Mouse (Mus musculus): ENCODE results near the gene Ube2s.

Gene Ube2s

DNA sequence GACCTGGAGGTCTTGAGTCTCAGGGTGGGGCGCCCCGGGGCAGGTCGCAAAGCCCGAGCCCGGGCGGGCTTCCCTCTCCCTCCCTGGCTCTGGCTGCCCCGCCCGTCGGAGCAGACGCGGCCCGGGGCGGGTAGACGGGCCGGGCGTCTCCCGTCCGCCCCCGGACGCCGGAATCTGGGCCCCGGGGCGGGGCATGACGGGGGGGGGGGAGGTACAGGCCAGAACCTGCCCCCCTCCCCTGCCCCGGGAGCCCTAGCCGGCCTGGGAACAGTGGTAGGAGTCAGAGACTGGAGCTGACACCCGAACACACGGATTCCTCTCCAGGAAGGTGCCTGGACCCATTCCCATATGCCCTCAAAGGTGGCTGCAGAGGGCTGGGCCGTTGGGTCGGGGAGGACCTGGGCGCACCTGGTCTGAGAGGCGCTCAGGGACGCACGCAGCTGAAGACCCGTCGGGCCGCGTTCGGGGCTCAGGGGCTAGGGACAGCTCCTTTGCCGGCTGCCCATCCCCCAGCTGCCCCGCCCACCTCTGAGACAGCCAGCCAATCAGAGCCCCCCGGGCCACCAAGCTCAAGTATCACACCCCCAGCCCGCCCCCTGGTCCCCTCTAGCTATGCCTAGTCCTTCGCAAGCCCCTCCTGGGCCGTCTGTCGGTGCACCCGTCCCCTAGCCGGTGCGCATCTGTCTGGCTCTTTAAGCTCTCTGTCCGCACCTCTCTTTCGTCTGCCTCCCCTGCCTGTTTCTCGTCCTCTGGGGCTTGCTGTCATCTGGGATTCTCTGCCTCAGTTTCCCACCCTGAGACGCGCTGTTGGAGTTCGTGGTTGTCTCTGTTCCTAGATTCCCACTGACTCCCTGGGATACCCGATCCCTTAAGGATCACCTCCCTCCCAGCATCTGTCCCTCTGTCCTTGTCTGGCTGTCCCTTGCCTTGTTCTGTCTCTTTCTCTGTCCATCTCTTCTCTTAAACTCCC is 35.2 kb downstream of the Ube2s start:
- DNase-seq (ENCODE audit: low read depth), result no peak

DNA sequence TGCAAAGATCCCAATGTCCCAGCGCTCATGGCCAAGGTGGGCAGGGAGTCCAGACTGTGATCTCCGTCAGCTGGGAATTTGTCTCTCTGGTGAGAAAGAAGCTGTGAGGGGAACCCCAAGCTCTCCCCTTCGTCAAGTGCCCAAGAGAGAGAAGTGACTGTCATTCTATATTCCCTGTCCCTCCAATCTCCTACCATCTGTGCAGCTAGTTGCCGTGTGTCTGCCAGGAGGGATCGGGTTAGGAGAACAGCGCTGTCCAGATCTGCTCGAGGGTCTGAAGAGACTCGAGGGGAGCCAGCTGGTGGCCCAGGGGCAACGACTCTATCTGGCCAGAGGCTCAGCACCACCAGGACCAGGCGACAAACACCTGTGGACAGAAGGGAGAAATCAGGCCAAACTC is 36.3 kb downstream of the Ube2s start:
- no peak for DNase-seq (ENCODE audit: low read depth)

DNA sequence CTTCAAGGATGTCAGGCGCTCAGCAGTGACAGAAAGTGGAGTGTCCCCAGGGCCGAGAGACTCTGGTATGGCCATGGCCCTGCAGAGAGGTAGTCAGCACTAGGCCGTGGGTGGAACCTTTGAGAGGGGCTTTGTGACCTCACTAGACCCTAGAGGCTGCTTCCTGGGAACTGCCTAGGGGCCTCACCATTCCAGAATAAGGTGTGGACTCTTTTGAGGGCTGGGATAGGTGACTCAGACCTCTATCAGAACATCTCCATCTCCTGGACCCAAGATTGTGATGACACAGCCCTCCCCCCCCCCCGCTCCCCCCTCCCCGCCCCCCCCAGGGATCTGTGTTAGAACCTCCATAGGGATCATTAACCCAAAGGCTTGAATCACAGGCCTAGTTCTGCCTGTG is 41.2 kb downstream of the Ube2s start, which contains the start of gene Fam71e2:
TSS of gene Fam71e2 (minus strand) at position 101 of the 400 bp plus-strand sequence.
- no peak for DNase-seq (ENCODE audit: low read depth)

DNA sequence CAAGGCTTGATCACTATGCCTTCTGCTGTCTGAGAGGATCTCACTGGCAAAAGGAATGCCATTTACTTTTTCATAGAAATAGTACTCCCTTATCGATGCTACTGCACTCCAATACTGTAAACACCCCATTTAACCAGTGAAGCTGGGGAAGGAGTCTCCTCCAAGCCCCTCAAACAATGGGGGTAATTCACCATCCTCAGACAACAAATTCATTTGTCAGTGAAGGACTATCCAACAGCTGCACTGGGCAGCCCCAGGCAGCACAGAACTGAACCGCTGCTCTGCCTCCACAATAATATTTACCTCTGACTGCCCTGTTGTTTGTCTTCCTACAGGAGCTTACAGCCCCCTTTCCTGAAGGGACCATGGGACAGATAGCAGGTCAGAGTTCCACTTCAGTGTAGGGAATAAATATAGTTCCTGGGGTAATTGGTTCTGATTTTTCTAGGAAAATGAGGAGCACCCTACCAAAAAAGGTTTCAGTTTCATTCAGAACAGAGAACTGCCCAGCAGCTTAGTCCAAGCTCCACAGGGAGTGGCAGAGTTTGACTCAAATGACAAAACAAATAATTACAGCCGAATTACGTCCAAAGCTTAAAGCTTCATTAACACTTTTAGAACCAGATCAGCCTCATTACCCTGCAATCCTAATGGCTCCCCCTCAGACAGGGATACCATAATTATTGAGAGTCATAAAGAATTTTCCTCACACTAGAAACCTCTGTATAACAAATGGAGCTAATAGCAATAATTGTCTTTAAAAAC is 47.3 kb downstream of the Ube2s start:
- no peak for DNase-seq (ENCODE audit: low read depth)

DNA sequence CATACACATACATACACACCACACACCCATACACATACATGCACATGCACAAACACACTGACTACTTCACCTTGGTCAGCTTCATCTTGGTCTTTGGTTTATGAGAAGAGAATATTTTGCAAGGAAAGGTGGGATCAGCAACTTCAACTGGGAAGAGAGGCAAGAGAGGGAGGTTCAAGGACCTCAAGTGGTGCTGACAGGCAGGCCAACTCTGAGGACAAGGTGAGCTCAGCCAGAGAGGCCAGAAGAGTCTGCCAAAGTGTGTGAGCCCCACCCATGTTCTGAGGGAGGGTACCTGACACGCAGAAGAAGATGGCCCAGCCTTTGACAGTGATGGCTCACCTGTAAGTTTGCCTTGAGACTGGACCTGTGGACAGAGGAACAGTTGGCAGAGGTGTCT is 52.7 kb downstream of the Ube2s start:
- DNase-seq (ENCODE audit: low read depth), result no peak

DNA sequence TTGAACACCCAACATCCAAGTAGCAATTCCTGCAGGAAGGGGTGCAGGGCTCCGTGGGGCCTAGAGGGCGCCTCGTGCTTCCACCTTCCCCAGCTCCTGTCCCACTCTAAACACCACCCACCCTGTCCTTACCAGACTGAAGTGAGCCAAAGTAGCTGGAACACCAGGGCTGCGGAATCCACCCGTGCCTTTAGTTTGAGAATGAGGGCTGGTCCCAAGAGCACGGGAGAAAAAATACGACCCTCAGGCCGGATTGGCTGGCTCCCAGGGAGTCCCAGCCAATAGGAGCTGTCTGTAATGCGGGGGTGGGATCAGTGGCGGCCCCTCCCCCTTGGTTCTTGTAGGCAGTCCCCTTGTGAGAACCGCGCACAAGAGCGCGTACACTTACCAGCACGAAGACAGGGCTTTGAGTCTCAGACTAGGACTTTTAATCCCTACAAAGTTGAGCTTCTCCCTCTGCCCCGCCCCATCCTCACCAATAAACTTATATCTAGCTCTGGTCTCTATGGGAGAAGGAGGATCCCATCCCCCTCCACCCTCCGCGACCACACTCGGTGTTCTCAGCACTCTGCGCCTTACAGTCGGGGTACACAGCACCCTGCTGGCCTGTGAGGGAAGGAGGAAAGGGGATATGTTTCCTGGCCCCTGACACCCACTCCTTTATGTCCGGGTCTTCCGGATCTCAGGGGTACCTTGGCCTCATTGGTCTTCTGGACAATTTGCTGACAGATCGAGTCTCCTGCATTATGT is 59.4 kb downstream of the Ube2s start, which contains the start of gene Cox6b2:
TSS of gene Cox6b2 (minus strand) at position 274 of the 750 bp plus-strand sequence.
- no peak for DNase-seq (ENCODE audit: low read depth)

DNA sequence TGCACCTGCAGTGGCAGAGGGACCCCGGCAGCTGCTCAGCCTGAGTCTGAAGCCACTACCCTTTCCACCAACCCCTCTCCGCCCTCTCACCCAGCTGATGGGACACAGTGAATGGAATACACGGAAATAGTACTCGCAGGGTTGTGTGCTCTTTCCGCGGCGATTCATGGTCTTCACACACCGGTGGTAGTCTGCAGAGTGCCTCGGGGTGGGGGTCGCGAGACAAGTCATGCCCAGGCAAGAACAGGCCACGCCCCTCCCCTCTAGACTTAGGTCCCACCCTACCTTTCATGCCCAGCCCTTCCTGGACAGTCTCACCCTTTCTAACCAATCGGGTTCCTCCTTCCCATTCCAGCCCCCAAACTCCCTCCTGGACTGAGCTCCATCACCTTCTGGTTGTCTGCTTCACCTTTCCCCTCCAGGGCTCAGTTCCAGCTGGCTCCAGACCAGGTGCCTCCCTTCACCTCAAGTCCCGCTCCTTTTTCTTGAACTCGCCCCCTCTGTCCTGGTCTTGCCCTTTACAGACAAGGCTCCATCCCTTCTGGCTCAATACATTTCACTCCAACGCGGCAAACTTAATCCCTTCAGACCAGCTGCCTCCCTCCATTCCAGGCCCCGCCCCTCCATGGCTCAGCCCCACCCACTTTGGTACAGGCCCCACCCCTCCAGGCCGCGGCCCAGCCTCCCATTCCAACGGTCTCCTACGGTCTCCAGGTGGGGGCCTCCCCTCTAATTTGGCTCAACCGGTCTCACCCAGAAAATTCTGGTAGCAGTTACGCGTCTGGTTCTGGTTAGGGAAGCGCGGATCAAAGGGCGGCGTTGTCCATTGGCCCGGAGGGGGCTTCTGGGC is 60.2 kb downstream of the Ube2s start:
- no peak for DNase-seq (ENCODE audit: low read depth)

DNA sequence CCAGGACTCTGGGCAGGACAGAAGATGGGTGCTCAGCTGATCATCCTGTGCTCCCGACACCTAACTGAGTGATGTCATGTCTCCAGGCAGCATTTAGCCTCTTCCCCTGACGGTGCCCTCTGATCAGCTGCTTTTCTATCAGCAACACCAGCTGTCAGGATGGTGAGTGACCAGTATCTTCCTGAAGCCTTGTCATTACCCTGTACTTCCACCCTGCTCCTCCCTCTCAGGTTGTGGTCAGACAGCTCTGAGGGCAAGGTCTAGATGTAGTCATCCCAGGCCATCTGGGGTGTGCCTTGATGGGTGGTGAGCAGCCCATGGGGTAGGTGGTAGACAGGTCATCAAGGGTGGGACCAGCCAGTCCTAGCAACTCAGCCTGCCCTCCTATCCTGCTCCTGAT is 63.2 kb downstream of the Ube2s start:
- no peak for DNase-seq (ENCODE audit: low read depth)

DNA sequence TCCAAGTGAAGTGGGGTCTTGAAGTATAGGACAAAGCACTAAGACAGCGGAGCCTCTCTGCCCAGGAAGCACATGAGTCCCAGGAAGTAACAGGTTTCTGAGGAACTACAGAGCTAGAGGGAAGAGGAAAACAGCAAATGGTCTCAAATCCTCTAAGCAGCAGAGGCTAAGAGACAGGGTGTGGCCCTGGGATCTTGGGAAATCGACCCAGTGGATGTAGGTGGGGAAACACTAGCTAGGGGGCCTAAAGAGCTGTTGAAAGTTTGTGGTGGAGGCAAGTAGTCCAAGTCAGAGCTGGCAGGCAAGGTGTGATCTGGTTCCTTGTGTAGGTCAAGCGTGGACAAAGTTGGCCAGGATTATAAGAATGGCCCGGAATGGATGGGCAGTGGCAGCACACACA is 64.1 kb downstream of the Ube2s start:
- DNase-seq (ENCODE audit: low read depth), result no peak

DNA sequence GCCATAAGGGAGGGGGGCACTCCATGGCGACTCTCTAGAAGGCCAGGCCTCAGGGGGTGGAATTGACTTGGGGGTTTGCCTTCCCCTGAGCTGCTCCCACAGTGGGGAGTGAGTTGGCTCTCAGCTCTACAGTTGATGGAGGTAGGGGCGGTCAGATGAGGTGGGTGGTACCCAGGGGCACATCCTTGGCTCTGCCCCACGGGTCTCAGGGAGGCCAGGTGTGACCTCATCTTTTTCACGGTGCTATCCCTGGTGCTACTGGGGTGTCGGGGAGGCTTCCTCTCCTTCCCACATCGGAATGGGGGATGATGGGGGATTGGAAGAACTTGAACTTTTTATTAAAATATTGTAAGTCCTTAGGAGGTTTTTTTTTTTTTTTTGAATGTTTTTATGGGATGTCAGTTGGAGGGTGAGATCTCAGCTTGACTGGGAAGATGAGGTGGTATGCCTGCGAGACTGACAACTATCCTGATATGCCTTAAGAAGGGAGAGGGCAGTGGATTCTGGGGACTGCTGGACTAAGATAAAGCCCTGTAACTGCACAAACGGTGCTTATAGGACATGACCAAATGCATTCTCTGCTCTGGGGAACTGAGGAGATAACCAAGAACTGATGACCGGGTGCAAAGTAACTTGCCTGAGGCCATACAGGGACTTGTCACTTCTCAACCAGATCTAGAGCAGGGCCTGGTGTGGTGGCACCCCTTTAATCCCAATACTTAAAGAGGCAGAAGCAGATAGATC is 65.1 kb downstream of the Ube2s start:
- no peak for DNase-seq (ENCODE audit: low read depth)

DNA sequence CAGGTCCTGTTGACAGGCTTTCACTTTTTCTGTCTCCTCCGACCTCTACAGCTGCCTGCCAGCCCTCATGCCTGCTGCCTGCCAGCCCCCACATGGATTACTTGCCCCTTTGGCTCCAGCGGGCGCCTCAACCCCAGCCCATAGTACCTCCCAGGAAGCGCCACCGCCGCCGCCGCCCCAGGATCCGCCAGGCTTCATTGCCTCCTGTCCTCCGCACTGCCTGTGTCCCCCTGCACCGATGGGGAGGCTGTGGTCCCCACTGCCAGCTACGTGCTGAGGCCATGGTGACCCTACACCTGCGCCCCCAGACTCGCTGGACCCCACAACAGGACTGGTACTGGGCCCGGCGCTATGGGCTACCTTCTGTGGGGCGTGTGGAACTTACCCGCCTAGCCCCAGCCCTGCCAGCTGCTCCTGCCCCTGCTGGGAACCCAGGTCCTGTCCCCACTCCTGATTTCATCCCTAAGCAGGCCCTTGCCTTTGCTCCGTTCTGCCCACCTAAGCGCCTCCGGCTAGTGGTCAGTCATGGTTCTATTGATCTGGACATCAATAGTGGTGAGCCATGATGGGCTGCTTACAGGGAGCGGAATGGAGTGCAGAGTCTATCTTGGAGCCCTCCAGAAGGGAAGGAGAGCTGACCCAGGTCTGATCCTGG is 65.9 kb downstream of the Ube2s start:
- DNase-seq (ENCODE audit: low read depth), result no peak

DNA sequence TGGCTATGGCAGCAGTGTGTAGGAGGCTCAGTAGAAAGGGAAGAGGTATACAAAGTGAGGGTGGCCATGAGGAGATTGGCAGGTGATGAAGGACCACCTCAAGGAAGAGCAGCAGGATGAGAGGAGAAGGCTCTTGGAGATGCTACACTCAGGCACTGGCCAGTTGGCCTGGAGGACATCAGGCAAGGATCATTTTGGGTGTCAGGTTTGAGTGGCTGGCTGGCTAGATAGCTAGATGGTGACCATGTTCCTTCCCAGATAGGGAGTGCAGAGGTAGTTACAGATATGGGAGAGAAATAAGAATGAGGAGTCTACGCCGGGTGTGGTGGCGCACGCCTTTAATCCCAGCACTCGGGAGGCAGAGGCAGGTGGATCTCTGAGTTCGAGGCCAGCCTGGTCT is 67.5 kb downstream of the Ube2s start:
- no peak for DNase-seq (ENCODE audit: low read depth)

Data from fibroblast of lung, adult 2 months (primary cell).